Comparison of ENCODE assay signal across 8 mouse cellular contexts in genomic region chr13:83714466-83715307, GRCm38 (mm10).
A peak's percentile ranks its signal among the peaks of the same experiment; 100 is the strongest.
DNase-seq lines count a peak whose midpoint lies in the region; ATAC-seq and TF ChIP-seq lines count a peak whose summit lies in the region.

No protein-coding gene starts in this region.

- WGBS in hindbrain, embryonic 15.5 days, result 2% methylated on average over 22 of the region's 22 CpGs

- CTCF ChIA-PET in Patski (lab: Charles Lee), result interaction anchor here (0.7 to 1.9 kb wide), 9 partner anchors 9 to 1044 kb away, joined by 3 to 6 read pairs (median 4); no protein-coding TSS in a partner anchor

- POLR2A ChIA-PET in Patski (lab: Charles Lee), result no interaction called here

- H3K27me3 ChIP-seq in Patski, result peaks cover 52% of the 10 kb centered on the region
- H3K27me3 ChIP-seq in hindbrain, embryonic 15.5 days, result no peaks in the 10 kb centered on the region

- H3K36me3 ChIP-seq in hindbrain, embryonic 15.5 days, result no peaks in the 10 kb centered on the region

- TF ChIP-seq CTCF in Patski (IDR thresholded peaks at IDR 0.05), result peak; percentile 98

- H3K4me3 ChIP-seq in hindbrain, embryonic 15.5 days, result peak overlapping the region; percentile 77

- ATAC-seq in Patski, result peak; percentile 96
- ATAC-seq in hindbrain, embryonic 15.5 days (ENCODE audit: low FRiP score, low read depth), result peak; percentile 90
- peak; percentile 96 for ATAC-seq in megakaryocyte, adult 5-6 weeks (ENCODE audit: poor library complexity, severe bottlenecking)

- no peak for DNase-seq in Patski (ENCODE audit: low read depth, low spot score)
- peak; percentile 98 for DNase-seq in cerebellum, postnatal 14 days
- peak; percentile 96 to 97 for DNase-seq in frontal cortex, postnatal 36 days (ENCODE audit: low spot score in 2 of 2)
- peak; percentile 90 for DNase-seq in left cerebral cortex, adult 11 months (ENCODE audit: low spot score)
- peak; percentile 96 to 98 for DNase-seq in right cerebral cortex, adult 2 months (ENCODE audit: low spot score in 2 of 2)
- DNase-seq in urinary bladder, postnatal 14 days (ENCODE audit: low spot score), result peak; percentile 75

- H3K9me3 ChIP-seq in hindbrain, embryonic 15.5 days, result no peaks in the 10 kb centered on the region

- H3K4me2 ChIP-seq in hindbrain, embryonic 15.5 days, result peak overlapping the region; percentile 78

- in situ Hi-C loops in Patski (cut with MboI; ENCODE audit: low pct_unique_long_range_greater_than_20kb), result loop anchor here (5.0 kb wide), 2 partner anchors 633 to 1043 kb away; no protein-coding TSS in a partner anchor

- peaks cover 29% of the 10 kb centered on the region for H3K4me1 ChIP-seq in hindbrain, embryonic 15.5 days (replicated peaks)

- peak overlapping the region; percentile 66 for H3K9ac ChIP-seq in hindbrain, embryonic 15.5 days

- H3K27ac ChIP-seq in hindbrain, embryonic 15.5 days (replicated peaks), result peak overlapping the region; percentile 98
